Mouse (Mus musculus): ENCODE results near the gene Bbs10. TPM values are rescaled to one million over a fixed set of nuclear protein-coding genes. Genes with fewer than 3 reads are reported as not detected.
A peak's percentile ranks its signal among the peaks of the same experiment; 100 is the strongest.

Bbs10 gene
- polyA plus RNA-seq, 1 experiment from 2014 or later: 4.0 TPM

DNA sequence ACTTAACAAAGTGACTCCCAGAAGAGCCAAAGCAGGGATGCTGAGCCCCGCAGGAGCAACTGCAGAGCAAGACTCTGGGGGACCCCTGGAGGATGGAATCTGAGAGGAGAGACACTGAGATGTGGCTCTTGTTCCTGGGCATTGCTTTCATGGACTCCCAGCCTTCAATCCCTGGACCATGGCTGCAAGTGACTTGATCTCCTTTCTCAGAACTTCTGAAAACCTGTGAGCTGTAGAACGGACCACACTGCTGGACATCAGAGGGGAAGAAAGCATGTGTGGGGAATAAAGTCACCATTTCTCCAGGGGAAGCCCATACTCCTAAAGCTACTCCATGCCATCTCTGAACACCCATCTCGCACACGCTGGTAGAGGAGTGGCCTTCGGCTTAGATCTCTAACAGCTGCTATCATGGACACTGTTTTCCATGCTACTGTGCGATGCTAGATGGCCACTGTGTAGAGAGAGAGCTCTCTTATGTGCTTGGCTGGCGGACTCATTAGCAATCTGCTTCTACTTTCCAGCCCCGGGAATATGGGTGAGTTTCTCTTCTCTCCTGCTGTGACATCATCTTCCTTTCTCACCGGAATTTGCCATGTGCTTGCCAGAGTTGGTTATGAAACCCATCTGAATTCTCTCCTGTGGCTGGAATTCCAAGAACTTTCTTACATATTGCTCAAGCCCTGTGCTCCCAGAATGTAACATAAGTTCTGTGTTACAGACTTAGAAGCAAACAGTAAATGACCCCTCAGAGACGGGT, 16.3 kb downstream of the Bbs10 start:
- peak; percentile 57 for DNase-seq (ENCODE audit: low spot score)
- no peaks in the 10 kb centered on the region for H3K27me3 ChIP-seq (replicated peaks; ENCODE audit: control insufficient read depth, insufficient read depth, low read length)
- H3K36me3 ChIP-seq (ENCODE audit: control insufficient read depth, insufficient read depth, low read length): no peaks in the 10 kb centered on the region
- no peaks in the 10 kb centered on the region for H3K4me1 ChIP-seq (ENCODE audit: control insufficient read depth, insufficient read depth, low read length)
- H3K9ac ChIP-seq (ENCODE audit: low read depth, low read length): no peak overlapping the region
- 51% methylated on average over 10 of the region's 10 CpGs for WGBS
- H3K27ac ChIP-seq (replicated peaks; ENCODE audit: low read depth, low read length): no peak overlapping the region
- no peaks in the 10 kb centered on the region for H3K9me3 ChIP-seq (ENCODE audit: control insufficient read depth, low read length)
- no peak overlapping the region for H3K4me2 ChIP-seq (ENCODE audit: low read depth, low read length)
- no peak overlapping the region for H3K4me3 ChIP-seq (ENCODE audit: low read depth, low read length)
- ATAC-seq (ENCODE audit: low read depth): no peak

DNA sequence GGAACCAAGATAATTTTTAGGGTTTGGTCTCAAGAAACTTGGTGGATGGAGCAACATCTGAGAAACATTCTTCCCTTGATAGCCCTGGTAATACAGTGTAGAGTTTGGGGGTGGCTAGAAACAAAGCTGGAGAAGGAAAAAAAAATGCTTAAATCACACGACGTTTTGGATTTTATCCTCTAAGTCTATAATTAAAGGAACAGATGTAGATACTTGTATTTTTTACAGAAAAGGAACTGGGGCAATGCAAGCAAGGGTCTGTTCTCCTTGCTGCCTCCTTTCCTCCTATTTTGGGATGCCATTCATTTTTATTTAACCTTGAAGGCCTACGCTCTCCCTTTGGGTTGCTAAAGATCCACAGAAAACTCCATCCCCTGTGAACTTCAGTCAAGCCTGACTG, 17.5 kb downstream of the Bbs10 start:
- H3K27me3 ChIP-seq (replicated peaks; ENCODE audit: control insufficient read depth, insufficient read depth, low read length): no peaks in the 10 kb centered on the region
- no peak overlapping the region; the same call in 1 of the 2 replicates for H3K27ac ChIP-seq (replicated peaks; ENCODE audit: low read depth, low read length)
- DNase-seq (ENCODE audit: low spot score) (no peak), ATAC-seq (ENCODE audit: low read depth) (no peak)
- H3K4me1 ChIP-seq (ENCODE audit: control insufficient read depth, insufficient read depth, low read length): no peaks in the 10 kb centered on the region
- H3K4me3 ChIP-seq (ENCODE audit: low read depth, low read length): no peak overlapping the region
- WGBS: 58% methylated on average over 3 of the region's 3 CpGs
- no peak overlapping the region for H3K9ac ChIP-seq (ENCODE audit: low read depth, low read length)
- H3K36me3 ChIP-seq (ENCODE audit: control insufficient read depth, insufficient read depth, low read length): no peaks in the 10 kb centered on the region
- no peak overlapping the region for H3K4me2 ChIP-seq (ENCODE audit: low read depth, low read length)
- no peaks in the 10 kb centered on the region; the same call in 1 of the 2 replicates for H3K9me3 ChIP-seq (ENCODE audit: control insufficient read depth, low read length)

DNA sequence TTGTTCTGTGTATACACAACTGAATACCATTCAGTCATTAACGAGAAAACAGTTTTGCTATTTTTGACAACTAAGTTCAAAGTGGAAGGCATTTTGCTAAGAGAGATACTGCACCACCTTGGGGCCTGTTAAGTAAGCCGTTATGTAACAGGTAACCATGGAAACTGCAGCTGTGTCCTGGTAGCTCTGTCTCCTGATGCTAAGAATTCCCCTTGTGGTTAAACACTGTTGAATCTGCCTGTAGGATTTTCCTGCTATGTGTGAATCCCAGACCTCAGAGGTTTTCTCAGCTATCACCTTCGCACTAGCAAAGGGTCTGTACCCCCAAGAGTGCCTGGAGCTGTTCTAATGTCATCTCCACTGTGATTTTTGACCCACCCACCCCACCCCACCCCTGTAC, 19.5 kb downstream of the Bbs10 start:
- DNase-seq (ENCODE audit: low spot score) (peak; percentile 40), ATAC-seq (ENCODE audit: low read depth) (peak; percentile 70)
- no peaks in the 10 kb centered on the region for H3K4me1 ChIP-seq (ENCODE audit: control insufficient read depth, insufficient read depth, low read length)
- no peaks in the 10 kb centered on the region for H3K27me3 ChIP-seq (replicated peaks; ENCODE audit: control insufficient read depth, insufficient read depth, low read length)
- H3K9ac ChIP-seq (ENCODE audit: low read depth, low read length): no peak overlapping the region
- H3K9me3 ChIP-seq (ENCODE audit: control insufficient read depth, low read length): no peaks in the 10 kb centered on the region; the same call in 1 of the 2 replicates
- H3K4me2 ChIP-seq (ENCODE audit: low read depth, low read length): no peak overlapping the region
- 67% methylated on average over 3 of the region's 3 CpGs for WGBS
- no peak overlapping the region for H3K27ac ChIP-seq (replicated peaks; ENCODE audit: low read depth, low read length)
- H3K36me3 ChIP-seq (ENCODE audit: control insufficient read depth, insufficient read depth, low read length): no peaks in the 10 kb centered on the region
- no peak overlapping the region for H3K4me3 ChIP-seq (ENCODE audit: low read depth, low read length)

DNA sequence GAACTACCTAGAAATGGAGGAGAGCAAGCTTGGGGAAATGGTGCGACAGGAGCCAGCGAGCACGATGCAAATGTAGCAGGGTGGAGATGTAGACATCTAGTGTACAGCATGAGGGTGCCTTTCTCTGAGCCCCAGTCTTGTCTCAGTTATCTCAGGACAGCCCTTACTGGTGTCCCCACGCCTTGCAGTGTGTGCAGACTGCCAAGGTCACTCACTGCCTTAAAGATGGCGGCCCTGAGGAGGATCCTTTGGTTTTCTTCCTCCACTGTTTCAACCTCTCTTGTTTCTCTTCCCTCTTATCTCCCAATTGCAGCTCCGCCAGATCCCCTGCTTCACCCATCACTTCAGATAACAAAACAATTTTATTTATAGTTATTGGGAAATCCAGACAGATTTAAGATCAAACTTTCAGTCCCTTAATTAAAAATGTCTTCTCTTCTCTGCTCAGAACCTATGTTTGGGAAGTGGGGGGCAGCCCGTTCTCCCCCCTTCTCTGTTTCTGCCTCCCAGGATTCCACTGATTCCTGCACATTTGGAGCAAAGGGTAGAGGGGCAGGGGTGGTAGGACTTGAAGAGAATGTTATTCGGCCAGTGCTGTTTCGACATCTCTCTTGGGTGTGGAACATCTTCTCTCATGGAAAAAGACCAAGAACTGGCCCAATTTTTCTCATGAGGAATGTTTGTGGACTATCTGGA, 20.5 kb downstream of the Bbs10 start:
- Histone ChIP-seq H3K9me3 (ENCODE audit: control insufficient read depth, low read length) (no peaks in the 10 kb centered on the region; the same call in 1 of the 2 replicates), H3K4me2 (ENCODE audit: low read depth, low read length) (no peak overlapping the region), H3K4me1 (ENCODE audit: control insufficient read depth, insufficient read depth, low read length) (no peaks in the 10 kb centered on the region), H3K4me3 (ENCODE audit: low read depth, low read length) (no peak overlapping the region), H3K27me3 (replicated peaks; ENCODE audit: control insufficient read depth, insufficient read depth, low read length) (no peaks in the 10 kb centered on the region), H3K9ac (ENCODE audit: low read depth, low read length) (no peak overlapping the region), H3K27ac (replicated peaks; ENCODE audit: low read depth, low read length) (no peak overlapping the region), H3K36me3 (ENCODE audit: control insufficient read depth, insufficient read depth, low read length) (no peaks in the 10 kb centered on the region)
- DNase-seq (ENCODE audit: low spot score) (no peak), ATAC-seq (ENCODE audit: low read depth) (no peak)
- WGBS: 83% methylated on average over 9 of the region's 9 CpGs

- no peak for ATAC-seq (ENCODE audit: low read depth)
- no peaks in the 10 kb centered on the region for H3K4me1 ChIP-seq (ENCODE audit: control insufficient read depth, insufficient read depth, low read length)
These were observed 22.1 kb downstream of the Bbs10 start for GRCm38 (mm10) chr10:111320579-111320978.

GRCm38 (mm10) chr10:111327957-111328356, 29.5 kb downstream of the Bbs10 start:
- no peak overlapping the region for H3K4me2 ChIP-seq (ENCODE audit: low read depth, low read length)
- no peak overlapping the region for H3K9ac ChIP-seq (ENCODE audit: low read depth, low read length)
- H3K27ac ChIP-seq (replicated peaks; ENCODE audit: low read depth, low read length): no peak overlapping the region
- DNase-seq (ENCODE audit: low spot score) (no peak), ATAC-seq (ENCODE audit: low read depth) (no peak)
- no peaks in the 10 kb centered on the region for H3K4me1 ChIP-seq (ENCODE audit: control insufficient read depth, insufficient read depth, low read length)
- WGBS: 64% methylated on average over 4 of the region's 4 CpGs
- H3K9me3 ChIP-seq (ENCODE audit: control insufficient read depth, low read length): no peaks in the 10 kb centered on the region
- no peak overlapping the region for H3K4me3 ChIP-seq (ENCODE audit: low read depth, low read length)
- no peaks in the 10 kb centered on the region for H3K27me3 ChIP-seq (replicated peaks; ENCODE audit: control insufficient read depth, insufficient read depth, low read length)
- no peaks in the 10 kb centered on the region for H3K36me3 ChIP-seq (ENCODE audit: control insufficient read depth, insufficient read depth, low read length)

More at GRCm38 (mm10) chr10:111320579-111320978, 22.1 kb downstream of the Bbs10 start:
- no peak overlapping the region for H3K4me3 ChIP-seq (ENCODE audit: low read depth, low read length)
- no peaks in the 10 kb centered on the region for H3K27me3 ChIP-seq (replicated peaks; ENCODE audit: control insufficient read depth, insufficient read depth, low read length)
- DNase-seq (ENCODE audit: low spot score): no peak
- H3K27ac ChIP-seq (replicated peaks; ENCODE audit: low read depth, low read length): no peak overlapping the region
- no peaks in the 10 kb centered on the region; the same call in 1 of the 2 replicates for H3K9me3 ChIP-seq (ENCODE audit: control insufficient read depth, low read length)
- H3K9ac ChIP-seq (ENCODE audit: low read depth, low read length): no peak overlapping the region
- no peak overlapping the region for H3K4me2 ChIP-seq (ENCODE audit: low read depth, low read length)
- H3K36me3 ChIP-seq (ENCODE audit: control insufficient read depth, insufficient read depth, low read length): no peaks in the 10 kb centered on the region

GRCm38 (mm10) chr10:111329326-111329725, 30.8 kb downstream of the Bbs10 start:
- H3K4me3 ChIP-seq (ENCODE audit: low read depth, low read length): no peak overlapping the region
- ATAC-seq (ENCODE audit: low read depth) (no peak), DNase-seq (ENCODE audit: low spot score) (no peak)
- H3K9ac ChIP-seq (ENCODE audit: low read depth, low read length): no peak overlapping the region
- no peaks in the 10 kb centered on the region for H3K9me3 ChIP-seq (ENCODE audit: control insufficient read depth, low read length)
- no peak overlapping the region for H3K4me2 ChIP-seq (ENCODE audit: low read depth, low read length)
- no peak overlapping the region for H3K27ac ChIP-seq (replicated peaks; ENCODE audit: low read depth, low read length)
- H3K27me3 ChIP-seq (replicated peaks; ENCODE audit: control insufficient read depth, insufficient read depth, low read length): no peaks in the 10 kb centered on the region
- 78% methylated on average over 5 of the region's 5 CpGs for WGBS
- no peaks in the 10 kb centered on the region for H3K36me3 ChIP-seq (ENCODE audit: control insufficient read depth, insufficient read depth, low read length)
- no peaks in the 10 kb centered on the region for H3K4me1 ChIP-seq (ENCODE audit: control insufficient read depth, insufficient read depth, low read length)

GRCm38 (mm10) chr10:111334902-111335301, 36.4 kb downstream of the Bbs10 start:
- no peak for ATAC-seq (ENCODE audit: low read depth)
- no peaks in the 10 kb centered on the region for H3K4me1 ChIP-seq (ENCODE audit: control insufficient read depth, insufficient read depth, low read length)
- DNase-seq (ENCODE audit: low spot score): no peak
- no peak overlapping the region for H3K4me3 ChIP-seq (ENCODE audit: low read depth, low read length)
- H3K36me3 ChIP-seq (ENCODE audit: control insufficient read depth, insufficient read depth, low read length): no peaks in the 10 kb centered on the region
- WGBS: 96% methylated on average over 2 of the region's 2 CpGs
- no peak overlapping the region for H3K4me2 ChIP-seq (ENCODE audit: low read depth, low read length)
- no peaks in the 10 kb centered on the region for H3K27me3 ChIP-seq (replicated peaks; ENCODE audit: control insufficient read depth, insufficient read depth, low read length)
- H3K9ac ChIP-seq (ENCODE audit: low read depth, low read length): no peak overlapping the region
- H3K9me3 ChIP-seq (ENCODE audit: control insufficient read depth, low read length): no peaks in the 10 kb centered on the region
- no peak overlapping the region for H3K27ac ChIP-seq (replicated peaks; ENCODE audit: low read depth, low read length)
